Mouse (Mus musculus) erythroblast, embryonic 14.5 days (primary cell): ENCODE data around the gene Inka2.

ENCODE experiments used
- GATA1 ChIP-seq: IDR thresholded peaks from 2 replicates; pipeline ENCODE4 v1.6.1; 2012; ENCODE audit warnings: low read length, inconsistent platforms, mixed read lengths
- TAL1 ChIP-seq: IDR thresholded peaks from 3 replicates; pipeline ENCODE4 v1.6.1; 2012; ENCODE audit warnings: low read length, inconsistent platforms, mixed read lengths

GRCm38 (mm10) chr3:105705561-105705960 is 1.2 kb downstream of the Inka2 start:
- TF ChIP-seq GATA1 (no peak), TAL1 (no peak)
